Mouse (Mus musculus): ENCODE data around the gene Olfr930.

Olfr930 gene

DNA sequence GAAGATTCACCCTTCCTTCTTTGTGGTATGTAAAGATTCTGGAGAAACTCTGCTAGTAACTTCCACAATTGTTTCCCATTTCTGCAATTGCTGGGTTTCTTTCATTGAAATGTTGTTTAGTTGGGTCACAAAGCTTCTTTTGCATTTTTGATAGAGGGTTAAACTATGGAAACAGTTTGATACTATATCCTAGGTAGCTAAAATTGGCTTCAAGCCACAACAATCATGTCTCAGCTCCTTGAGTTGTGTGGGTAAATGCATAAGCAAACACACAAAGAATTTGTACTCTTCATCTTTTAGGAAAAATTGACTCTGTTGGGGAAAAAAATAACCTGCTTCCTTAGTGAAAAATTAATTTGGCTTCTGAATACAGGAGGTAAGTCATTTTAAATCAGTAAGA is at the start of gene Olfr930:
Gene Olfr930, plus strand, starts transcription at position 301 of the 400 bp plus-strand sequence.
- DNase-seq (ENCODE audit: low spot score in 2 of 2): no peak

DNA sequence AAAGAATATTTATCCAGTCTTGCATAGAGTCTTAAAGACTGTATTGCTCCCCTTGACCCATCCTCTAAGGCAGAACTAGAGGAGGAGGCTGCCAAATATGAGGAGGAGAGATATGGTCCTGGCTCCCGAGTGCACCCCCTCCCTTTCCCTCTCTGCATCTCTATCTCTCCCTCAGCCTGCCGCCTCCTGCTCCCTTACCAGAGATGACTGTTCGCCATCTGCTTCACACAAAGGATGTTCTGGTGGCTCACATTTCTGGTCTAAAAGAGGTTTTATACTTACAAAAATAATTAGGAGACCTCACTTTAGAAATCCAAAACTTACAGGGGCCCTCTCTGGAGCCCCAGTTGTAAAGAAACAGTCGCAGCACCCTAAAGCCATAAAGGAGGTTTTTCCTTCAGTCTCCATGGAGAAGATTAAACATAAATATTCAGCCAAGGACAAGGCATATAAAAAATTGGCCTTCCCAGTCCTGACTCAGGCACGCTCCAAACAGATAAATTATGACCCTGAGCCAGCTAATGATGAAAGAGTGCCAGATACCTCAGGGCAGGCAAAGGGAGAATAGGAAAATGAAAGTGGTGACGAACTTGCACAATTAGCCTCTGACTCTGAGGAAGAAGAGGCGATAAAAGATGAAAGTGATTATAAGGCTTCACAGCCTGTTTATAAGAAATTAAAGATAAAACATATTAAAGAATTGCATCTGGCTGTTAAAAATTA is 24.0 kb downstream of the Olfr930 start:
- no peak for DNase-seq (ENCODE audit: low spot score in 2 of 2)

DNA sequence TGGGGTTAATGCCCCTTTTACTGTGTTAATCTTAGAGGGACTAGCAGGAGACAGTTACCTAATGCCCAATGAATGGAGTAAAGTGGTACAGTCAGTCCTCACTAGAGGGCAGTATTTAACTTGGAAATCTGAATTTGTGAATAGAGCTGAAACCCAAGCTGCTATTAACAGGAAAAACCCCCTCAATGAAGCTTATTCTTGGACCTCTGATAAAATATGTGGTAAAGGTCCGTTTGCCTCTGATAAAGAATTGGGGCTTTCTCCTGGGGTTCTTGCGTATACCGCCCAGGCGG is 24.5 kb downstream of the Olfr930 start:
- DNase-seq (ENCODE audit: low spot score in 2 of 2): no peak

DNA sequence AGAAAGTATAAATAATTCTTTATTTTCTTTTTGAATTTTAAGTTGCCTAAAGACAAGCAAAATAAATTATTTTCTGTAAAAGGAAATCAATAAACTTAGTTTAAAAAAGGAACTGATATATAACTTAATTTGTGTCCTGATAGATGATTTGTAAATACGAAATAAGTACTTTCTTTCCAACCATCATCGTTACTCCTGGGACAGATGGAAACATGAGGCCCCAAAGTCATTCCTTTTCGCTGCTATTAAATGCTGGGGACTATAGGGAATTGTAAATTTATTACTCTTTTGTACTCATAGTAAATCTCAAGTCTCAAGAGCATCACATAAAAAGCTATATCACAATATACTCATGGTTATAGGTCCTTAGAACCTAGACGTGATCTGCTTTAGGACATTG is 42.4 kb downstream of the Olfr930 start, which contains the start of gene Olfr933:
Gene Olfr933, plus strand, starts transcription at position 301 of the 400 bp plus-strand sequence.
- no peak for DNase-seq (ENCODE audit: low spot score in 2 of 2)
